Mouse (Mus musculus) testis, adult 2 months (tissue): ENCODE results near the gene Ntpcr. TPM values are rescaled to one million over a fixed set of nuclear protein-coding genes. Genes with fewer than 3 reads are reported as not detected.

Experiments
- H3K27ac ChIP-seq: fragments of 200-500 bp; 2 replicates; pipeline ENCODE4 v1.5.1; 2012; ENCODE audit warnings: low read depth, low read length; ENCODE audit not compliant: control insufficient read depth, insufficient read depth
- H3K27me3 ChIP-seq: fragments of 200-500 bp; 2 replicates; pipeline ENCODE4 v1.6.1; 2012; ENCODE audit warnings: mild to moderate bottlenecking, low read length, moderate library complexity; ENCODE audit not compliant: control insufficient read depth, insufficient read depth
- H3K36me3 ChIP-seq: fragments of 200-500 bp; 2 replicates; pipeline ENCODE4 v1.6.1; 2012; ENCODE audit warnings: mild to moderate bottlenecking, low read length; ENCODE audit not compliant: control insufficient read depth, insufficient read depth
- H3K4me1 ChIP-seq: fragments of 200-500 bp; 2 replicates; pipeline ENCODE4 v1.6.1; 2012; ENCODE audit warnings: low read length; ENCODE audit not compliant: control insufficient read depth, insufficient read depth
- H3K4me3 ChIP-seq: fragments of 200-500 bp; 2 replicates; pipeline ENCODE4 v1.5.1; 2012; ENCODE audit warnings: low read depth, mild to moderate bottlenecking, low read length, moderate library complexity, mixed read lengths; ENCODE audit not compliant: control insufficient read depth
- CTCF ChIP-seq: fragments of 200-500 bp; IDR thresholded peaks from 2 replicates; pipeline ENCODE4 v1.5.1; 2012; ENCODE audit warnings: low read depth, mild to moderate bottlenecking, inconsistent platforms, low read length, moderate library complexity; ENCODE audit not compliant: control insufficient read depth, insufficient read depth, insufficient replicate concordance
- POLR2A ChIP-seq: fragments of 200-500 bp; IDR thresholded peaks from 2 replicates; pipeline ENCODE4 v1.6.1; 2012; ENCODE audit warnings: low read depth, mild to moderate bottlenecking, inconsistent platforms, low read length, moderate library complexity; ENCODE audit not compliant: control insufficient read depth
- polyA plus RNA-seq: library from polyadenylated mRNA; depleted of rRNA; stranded (reverse); fragments of >200 nt; gene quantifications from 2 replicates; pipeline ENCODE4 v1.2.3, GENCODE M21; 2012

The Ntpcr gene
- polyA plus RNA-seq, 1 experiment = 95.4 TPM

DNA sequence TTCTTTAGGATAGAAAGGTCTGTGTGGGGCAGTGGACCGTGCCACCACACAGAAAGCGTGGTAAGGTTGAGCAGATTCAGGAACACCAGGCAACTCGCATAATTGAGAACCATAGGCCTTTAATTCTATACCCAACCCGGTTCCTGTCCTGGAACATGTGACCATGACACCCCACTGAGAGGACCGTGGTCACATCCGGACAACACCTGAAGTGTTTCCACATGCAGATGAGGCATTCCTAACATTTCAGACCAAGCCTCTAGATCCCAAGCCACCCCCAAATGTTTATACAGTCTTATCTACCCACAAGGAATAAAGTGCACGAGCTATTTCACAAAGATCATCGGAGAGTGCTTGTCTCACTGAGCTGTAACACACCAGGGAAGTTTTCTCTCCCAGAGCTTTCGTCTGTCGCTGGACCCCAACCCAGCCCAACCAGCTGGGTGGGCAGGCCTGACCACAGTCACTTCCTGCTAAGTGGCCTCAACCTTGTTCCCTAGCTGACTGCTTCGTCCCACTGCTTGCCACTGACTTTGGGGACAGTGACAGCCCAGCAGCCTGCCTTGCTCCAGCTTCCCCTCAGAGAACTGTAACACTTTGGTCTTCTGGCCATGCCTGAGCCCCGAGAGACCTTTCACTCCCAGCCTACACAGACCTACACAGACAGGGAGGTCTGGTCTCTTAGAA lies 47.9 kb downstream of the Ntpcr start:
- TF ChIP-seq POLR2A (no peak), CTCF (no peak)
- Histone ChIP-seq H3K4me1 (peaks cover 8% of the 10 kb centered on the region), H3K27ac (no peak overlapping the region), H3K36me3 (no peaks in the 10 kb centered on the region), H3K27me3 (no peaks in the 10 kb centered on the region), H3K4me3 (no peak overlapping the region)

DNA sequence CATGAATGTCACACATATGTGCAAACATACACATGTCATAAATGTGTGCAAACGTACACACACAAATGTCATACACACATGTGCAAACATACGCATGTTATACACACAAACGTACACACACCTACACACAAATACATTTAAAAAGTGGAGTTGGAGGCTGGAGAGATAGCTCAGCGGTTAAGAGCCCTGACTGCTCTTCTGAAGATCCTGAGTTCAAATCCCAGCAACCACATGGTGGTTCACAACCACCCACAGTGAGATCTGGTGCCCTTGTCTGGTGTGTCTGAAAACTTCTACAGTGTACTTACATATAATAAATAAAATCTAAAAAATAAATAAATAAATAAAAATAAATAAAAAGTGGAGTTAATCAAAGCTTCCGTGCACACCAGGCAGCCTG lies 49.2 kb downstream of the Ntpcr start:
- Histone ChIP-seq H3K27me3 (no peaks in the 10 kb centered on the region), H3K4me1 (peaks cover 4% of the 10 kb centered on the region), H3K36me3 (no peaks in the 10 kb centered on the region), H3K27ac (no peak overlapping the region), H3K4me3 (no peak overlapping the region)
- TF ChIP-seq CTCF (no peak), POLR2A (no peak)

DNA sequence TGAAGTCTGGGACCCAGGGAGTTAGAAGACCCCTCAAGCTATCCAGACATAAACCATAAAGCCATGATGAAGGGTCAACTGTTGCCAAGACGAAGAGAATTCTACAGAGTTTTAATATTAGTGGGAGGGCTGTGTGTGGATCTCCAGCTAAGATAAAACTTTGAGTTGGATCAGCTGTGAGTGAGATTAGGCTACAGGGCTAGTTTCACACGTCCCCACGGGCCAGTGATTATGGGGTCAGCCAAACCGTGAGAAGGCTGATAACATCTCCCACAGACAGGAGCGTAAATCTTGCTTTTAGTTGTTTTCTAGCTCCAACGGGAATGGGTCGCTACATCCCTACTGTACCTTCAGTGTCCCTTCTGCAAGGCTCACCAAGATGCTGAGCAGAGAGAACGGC lies 49.9 kb downstream of the Ntpcr start:
- Histone ChIP-seq H3K4me1 (no peaks in the 10 kb centered on the region), H3K27ac (no peak overlapping the region), H3K27me3 (no peaks in the 10 kb centered on the region), H3K4me3 (no peak overlapping the region), H3K36me3 (no peaks in the 10 kb centered on the region)
- TF ChIP-seq POLR2A = no peak
- TF ChIP-seq CTCF = no peak

GRCm38 (mm10) chr8:125782161-125782560 lies 52.4 kb downstream of the Ntpcr start:
- TF ChIP-seq POLR2A = no peak
- TF ChIP-seq CTCF = no peak
- Histone ChIP-seq H3K4me1 (no peaks in the 10 kb centered on the region), H3K4me3 (no peak overlapping the region), H3K27me3 (no peaks in the 10 kb centered on the region), H3K36me3 (no peaks in the 10 kb centered on the region), H3K27ac (no peak overlapping the region)

DNA sequence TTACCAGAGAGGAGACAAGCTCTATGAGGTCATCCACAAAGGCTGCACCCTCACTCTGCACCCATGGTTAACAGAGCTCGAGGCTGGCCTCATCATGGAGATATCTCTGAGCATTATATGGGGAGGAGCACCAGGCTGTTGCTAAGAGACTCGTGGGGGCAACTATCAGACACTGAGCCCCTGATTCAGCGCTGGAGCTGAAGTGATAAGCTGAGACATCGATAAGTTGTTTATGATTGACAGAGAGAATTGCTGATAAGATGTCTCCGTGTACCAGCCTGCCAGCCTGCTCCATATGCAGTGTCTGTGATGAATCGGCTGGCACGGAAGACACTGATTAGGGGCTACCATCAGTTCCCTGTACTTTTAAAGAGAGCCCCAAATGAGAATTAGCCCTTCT lies 57.1 kb downstream of the Ntpcr start:
- Histone ChIP-seq H3K36me3 (no peaks in the 10 kb centered on the region), H3K27me3 (no peaks in the 10 kb centered on the region), H3K4me1 (no peaks in the 10 kb centered on the region), H3K4me3 (no peak overlapping the region), H3K27ac (no peak overlapping the region)
- TF ChIP-seq CTCF = no peak
- TF ChIP-seq POLR2A = no peak

DNA sequence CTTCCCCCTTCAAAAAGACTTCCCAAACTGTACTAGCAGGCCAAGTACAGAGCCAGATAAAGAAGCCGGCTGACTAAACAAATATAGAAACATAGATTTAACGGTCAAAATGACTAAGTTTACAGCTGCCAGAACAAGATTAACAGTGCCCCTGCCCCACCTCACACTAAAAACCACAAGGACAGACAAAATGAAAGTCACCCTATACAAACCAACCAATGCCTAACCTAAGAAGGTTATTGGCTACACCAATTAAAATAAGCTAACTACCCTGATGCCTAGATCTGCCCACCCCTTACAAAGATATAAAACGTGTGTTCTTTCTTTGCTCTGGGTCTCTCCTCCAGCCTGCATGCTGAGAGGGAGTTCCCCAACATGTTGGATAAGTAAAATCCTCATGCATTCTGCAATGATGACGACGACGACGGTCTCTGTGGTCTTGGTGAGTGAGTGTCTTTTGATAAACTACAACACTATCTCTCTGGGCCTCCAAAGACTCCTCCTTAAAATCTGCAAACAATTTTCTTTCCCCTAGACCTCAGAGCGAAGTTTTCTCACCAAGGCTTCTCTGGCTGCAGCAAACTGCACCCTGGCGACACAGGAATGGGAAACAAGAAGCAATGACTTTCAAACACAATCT lies 63.2 kb downstream of the Ntpcr start:
- TF ChIP-seq POLR2A = no peak
- TF ChIP-seq CTCF = no peak
- Histone ChIP-seq H3K27ac (no peak overlapping the region), H3K4me3 (no peak overlapping the region), H3K36me3 (no peaks in the 10 kb centered on the region), H3K27me3 (no peaks in the 10 kb centered on the region), H3K4me1 (no peaks in the 10 kb centered on the region)

DNA sequence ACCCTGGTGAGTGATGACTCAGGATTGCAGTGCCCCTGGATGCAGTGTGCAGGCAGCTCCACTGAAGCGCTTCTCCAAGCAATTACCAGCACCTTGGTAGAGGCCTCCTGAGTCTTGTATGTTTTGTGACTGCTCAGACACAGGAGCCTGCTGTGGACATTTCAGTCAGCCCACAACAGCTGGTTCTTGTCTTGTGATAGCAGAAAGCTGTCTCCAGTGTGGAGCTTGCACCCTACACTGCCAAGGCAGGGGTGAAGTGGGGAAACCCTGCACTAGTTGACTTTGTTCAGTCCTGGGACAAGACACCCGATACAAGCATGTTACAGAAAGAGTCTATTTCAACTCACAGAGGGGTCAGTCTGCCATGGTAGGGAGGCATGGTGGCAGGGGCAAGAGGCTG lies 65.6 kb downstream of the Ntpcr start:
- Histone ChIP-seq H3K4me3 (no peak overlapping the region), H3K27me3 (no peaks in the 10 kb centered on the region), H3K36me3 (no peaks in the 10 kb centered on the region), H3K4me1 (no peaks in the 10 kb centered on the region), H3K27ac (no peak overlapping the region)
- TF ChIP-seq POLR2A = no peak
- no peak for TF ChIP-seq CTCF
